Mouse (Mus musculus): ENCODE measurements at regions not wholly inside any gene's neighbourhood (a gene's known extent, or its start where the extent isn't known, plus 50 kb on each side); places are given as distances from the start of the nearest gene placed in this dataset.

DNA sequence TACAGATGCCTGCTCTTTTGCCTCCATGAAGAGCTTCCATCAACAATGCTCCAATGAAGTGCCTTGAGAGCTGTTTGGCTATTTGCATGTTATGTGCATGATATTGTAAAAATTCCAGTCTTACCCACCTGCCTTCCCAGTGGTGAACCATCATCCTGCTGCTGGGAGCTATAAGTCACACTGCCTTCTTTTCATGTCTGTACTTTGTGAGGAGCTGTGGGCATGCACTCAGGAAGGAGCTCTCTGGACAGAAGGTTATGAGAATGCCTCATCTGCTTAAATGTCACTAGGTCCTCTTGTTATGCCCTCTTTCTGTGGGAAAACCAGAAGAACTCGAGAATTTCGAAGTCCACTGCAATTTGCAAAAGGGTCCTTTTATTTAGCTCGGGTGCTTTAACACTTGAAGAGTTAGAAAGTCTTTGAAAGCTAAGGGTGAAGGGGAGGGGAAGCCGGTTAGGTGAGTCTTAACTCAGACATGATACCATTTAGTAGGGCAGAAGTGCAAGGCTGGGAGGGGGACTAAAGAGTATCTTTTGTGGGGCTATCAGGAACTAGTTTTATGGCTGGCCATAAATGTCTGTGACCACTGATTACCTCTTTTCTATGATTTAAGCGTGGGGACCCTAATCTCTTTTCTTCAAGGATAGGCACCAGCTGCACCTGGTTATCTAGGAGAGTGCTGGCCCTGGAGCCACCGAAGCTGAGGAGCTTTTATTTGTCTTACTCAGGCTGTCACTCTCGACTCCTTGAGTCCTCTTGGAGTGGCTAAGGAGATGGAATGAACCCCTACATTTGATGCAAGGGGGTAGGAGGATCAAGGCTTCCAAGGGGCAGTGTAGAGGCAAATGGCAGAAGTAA is 144.8 kb downstream of the Csl start:
- H3K27ac ChIP-seq (ENCODE audit: insufficient read depth, low read depth, low read length): no peak overlapping the region
- H3K4me3 ChIP-seq (ENCODE audit: insufficient read depth, low read length): no peak overlapping the region
- H3K4me1 ChIP-seq (ENCODE audit: control insufficient read depth, insufficient read depth, low read length): peaks cover 2% of the 10 kb centered on the region; the same call in 1 of the 2 replicates
- TF ChIP-seq CTCF (IDR thresholded peaks at IDR 0.05; ENCODE audit: low read depth, low read length) (no peak), POLR2A (IDR thresholded peaks at IDR 0.05; ENCODE audit: borderline replicate concordance, low read depth, low read length) (no peak)

DNA sequence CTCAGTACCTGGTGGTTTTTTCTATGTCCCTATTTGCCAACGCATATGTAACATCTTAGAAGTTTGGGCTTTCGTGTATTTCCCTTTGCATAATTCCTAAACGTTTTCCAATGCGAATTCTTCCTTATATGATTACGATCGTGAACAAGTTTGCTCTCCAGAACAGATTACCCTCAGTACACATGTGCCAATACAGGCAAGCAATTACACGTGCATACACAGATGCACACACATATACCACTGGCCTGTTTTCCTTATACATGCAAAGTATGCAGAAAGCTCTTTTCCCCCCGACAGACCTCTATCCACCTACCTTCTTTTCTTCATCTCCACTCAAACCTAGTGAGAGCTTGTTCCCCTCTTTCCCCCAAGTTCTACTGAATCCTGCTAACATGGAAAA is 144.1 kb downstream of the Csl start:
- H3K4me3 ChIP-seq (ENCODE audit: insufficient read depth, low read length): no peak overlapping the region
- H3K4me1 ChIP-seq (ENCODE audit: control insufficient read depth, insufficient read depth, low read length): peaks cover 4% of the 10 kb centered on the region; the same call in 1 of the 2 replicates
- TF ChIP-seq POLR2A (IDR thresholded peaks at IDR 0.05; ENCODE audit: borderline replicate concordance, low read depth, low read length) (no peak), CTCF (IDR thresholded peaks at IDR 0.05; ENCODE audit: low read depth, low read length) (no peak)
- H3K27ac ChIP-seq (ENCODE audit: insufficient read depth, low read depth, low read length): no peak overlapping the region

- Histone ChIP-seq H3K27ac (ENCODE audit: insufficient read depth, low read depth, low read length) (no peak overlapping the region), H3K4me3 (ENCODE audit: insufficient read depth, low read length) (no peak overlapping the region), H3K4me1 (ENCODE audit: control insufficient read depth, insufficient read depth, low read length) (peaks cover 6% of the 10 kb centered on the region; the same call in 1 of the 2 replicates)
- TF ChIP-seq CTCF (IDR thresholded peaks at IDR 0.05; ENCODE audit: low read depth, low read length) (peak; percentile 99), POLR2A (IDR thresholded peaks at IDR 0.05; ENCODE audit: borderline replicate concordance, low read depth, low read length) (no peak)
Measured at GRCm38 (mm10) chr10:99615779-99616178, 143.7 kb downstream of the Csl start.

GRCm38 (mm10) chr10:99617623-99618022 is 141.8 kb downstream of the Csl start:
- no peak overlapping the region for H3K27ac ChIP-seq (ENCODE audit: insufficient read depth, low read depth, low read length)
- H3K4me3 ChIP-seq (ENCODE audit: insufficient read depth, low read length): no peak overlapping the region
- no peak for TF ChIP-seq POLR2A (IDR thresholded peaks at IDR 0.05; ENCODE audit: borderline replicate concordance, low read depth, low read length)
- no peak for TF ChIP-seq CTCF (IDR thresholded peaks at IDR 0.05; ENCODE audit: low read depth, low read length)
- H3K4me1 ChIP-seq (ENCODE audit: control insufficient read depth, insufficient read depth, low read length): peaks cover 6% of the 10 kb centered on the region; the same call in 1 of the 2 replicates

- Histone ChIP-seq H3K27ac (ENCODE audit: insufficient read depth, low read depth, low read length) (no peak overlapping the region), H3K4me1 (ENCODE audit: control insufficient read depth, insufficient read depth, low read length) (peaks cover 6% of the 10 kb centered on the region; the same call in 1 of the 2 replicates), H3K4me3 (ENCODE audit: insufficient read depth, low read length) (no peak overlapping the region)
- TF ChIP-seq POLR2A (IDR thresholded peaks at IDR 0.05; ENCODE audit: borderline replicate concordance, low read depth, low read length): no peak
- peak; percentile 84 for TF ChIP-seq CTCF (IDR thresholded peaks at IDR 0.05; ENCODE audit: low read depth, low read length)
Measured at GRCm38 (mm10) chr10:99619421-99620151, 139.9 kb downstream of the Csl start.

GRCm38 (mm10) chr10:99620489-99620888 is 139.0 kb downstream of the Csl start:
- TF ChIP-seq POLR2A (IDR thresholded peaks at IDR 0.05; ENCODE audit: borderline replicate concordance, low read depth, low read length) (no peak), CTCF (IDR thresholded peaks at IDR 0.05; ENCODE audit: low read depth, low read length) (no peak)
- H3K27ac ChIP-seq (ENCODE audit: insufficient read depth, low read depth, low read length): no peak overlapping the region
- peaks cover 6% of the 10 kb centered on the region; the same call in 1 of the 2 replicates for H3K4me1 ChIP-seq (ENCODE audit: control insufficient read depth, insufficient read depth, low read length)
- no peak overlapping the region for H3K4me3 ChIP-seq (ENCODE audit: insufficient read depth, low read length)

DNA sequence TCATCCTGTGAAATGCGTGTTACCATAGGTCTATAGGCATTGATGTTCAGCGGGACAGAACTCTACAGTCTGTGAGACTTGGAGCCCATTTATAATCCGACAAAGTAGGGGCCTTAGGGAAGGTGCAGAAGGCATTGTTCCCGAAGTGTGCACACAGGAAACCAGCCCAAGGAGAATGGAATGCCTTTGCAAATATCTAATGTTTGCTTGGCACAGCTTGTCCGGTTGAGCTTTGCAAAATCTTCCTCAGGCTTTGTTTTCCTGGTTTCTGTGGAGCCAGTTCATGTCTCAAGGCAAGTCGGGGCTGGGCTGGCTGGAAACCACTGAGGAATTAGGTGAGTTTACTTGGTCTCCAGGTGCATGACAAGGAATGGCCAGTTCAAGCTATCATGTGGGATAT is 132.1 kb downstream of the Csl start:
- no peak overlapping the region for H3K4me3 ChIP-seq (ENCODE audit: insufficient read depth, low read length)
- peaks cover 16% of the 10 kb centered on the region for H3K4me1 ChIP-seq (ENCODE audit: control insufficient read depth, insufficient read depth, low read length)
- H3K27ac ChIP-seq (ENCODE audit: insufficient read depth, low read depth, low read length): no peak overlapping the region
- TF ChIP-seq CTCF (IDR thresholded peaks at IDR 0.05; ENCODE audit: low read depth, low read length) (no peak), POLR2A (IDR thresholded peaks at IDR 0.05; ENCODE audit: borderline replicate concordance, low read depth, low read length) (no peak)

- peak overlapping the region; percentile 16 for H3K4me3 ChIP-seq (ENCODE audit: insufficient read depth, low read length)
- peaks cover 32% of the 10 kb centered on the region for H3K4me1 ChIP-seq (ENCODE audit: control insufficient read depth, insufficient read depth, low read length)
- H3K27ac ChIP-seq (ENCODE audit: insufficient read depth, low read depth, low read length): peak overlapping the region; percentile 99
- TF ChIP-seq CTCF (IDR thresholded peaks at IDR 0.05; ENCODE audit: low read depth, low read length) (no peak), POLR2A (IDR thresholded peaks at IDR 0.05; ENCODE audit: borderline replicate concordance, low read depth, low read length) (no peak)
Measured at GRCm38 (mm10) chr10:99632250-99632985, 127.0 kb downstream of the Csl start.

GRCm38 (mm10) chr10:99635796-99636195 is 123.7 kb downstream of the Csl start:
- no peak overlapping the region for H3K4me3 ChIP-seq (ENCODE audit: insufficient read depth, low read length)
- peaks cover 30% of the 10 kb centered on the region for H3K4me1 ChIP-seq (ENCODE audit: control insufficient read depth, insufficient read depth, low read length)
- H3K27ac ChIP-seq (ENCODE audit: insufficient read depth, low read depth, low read length): no peak overlapping the region
- no peak for TF ChIP-seq CTCF (IDR thresholded peaks at IDR 0.05; ENCODE audit: low read depth, low read length)

Data from bone marrow macrophage, adult 2 months (primary cell).